Mouse (Mus musculus) erythroblast, embryonic 14.5 days (primary cell): ENCODE measurements around the gene Epb41.

ENCODE experiments used
- GATA1 ChIP-seq: IDR thresholded peaks from 2 replicates; pipeline ENCODE4 v1.6.1; 2012; ENCODE audit warnings: low read length, inconsistent platforms, mixed read lengths
- TAL1 ChIP-seq: IDR thresholded peaks from 3 replicates; pipeline ENCODE4 v1.6.1; 2012; ENCODE audit warnings: low read length, inconsistent platforms, mixed read lengths

GRCm38 (mm10) chr4:131998641-131999040 is 76.5 kb downstream of the Epb41 start:
- TF ChIP-seq TAL1 (no peak), GATA1 (no peak)
